Mouse (Mus musculus) Muller cell, postnatal 12 days (primary cell): ENCODE data around the gene Hoga1.
A peak's percentile ranks its signal among the peaks of the same experiment; 100 is the strongest.

Experiments used
- DNase-seq: peaks from one replicate; pipeline ENCODE4 v3.0.0-alpha.2; 2015; ENCODE audit errors: inconsistent ontology term

The Hoga1 gene

GRCm38 (mm10) chr19:42021681-42022541 is 23.5 kb upstream of the Hoga1 start:
- DNase-seq, result no peak

DNA sequence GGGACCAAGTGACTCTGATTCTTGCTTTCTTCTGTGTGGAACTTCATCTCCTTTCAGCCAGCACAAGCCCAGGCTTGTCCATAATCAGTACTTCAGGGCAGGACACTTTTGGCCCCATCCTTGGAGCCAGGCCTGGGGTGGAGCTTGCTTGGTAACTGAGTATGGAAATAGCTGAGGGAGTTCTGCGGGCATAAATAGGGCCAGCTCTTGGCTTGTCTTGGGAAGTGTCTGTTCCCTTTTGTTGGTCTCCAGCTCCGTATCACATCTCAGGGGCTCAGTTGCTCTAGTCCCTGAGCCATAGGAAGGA is 22.9 kb upstream of the Hoga1 start:
- peak; percentile 83 for DNase-seq

GRCm38 (mm10) chr19:42026158-42026557 is 19.3 kb upstream of the Hoga1 start:
- peak; percentile 70 for DNase-seq

DNA sequence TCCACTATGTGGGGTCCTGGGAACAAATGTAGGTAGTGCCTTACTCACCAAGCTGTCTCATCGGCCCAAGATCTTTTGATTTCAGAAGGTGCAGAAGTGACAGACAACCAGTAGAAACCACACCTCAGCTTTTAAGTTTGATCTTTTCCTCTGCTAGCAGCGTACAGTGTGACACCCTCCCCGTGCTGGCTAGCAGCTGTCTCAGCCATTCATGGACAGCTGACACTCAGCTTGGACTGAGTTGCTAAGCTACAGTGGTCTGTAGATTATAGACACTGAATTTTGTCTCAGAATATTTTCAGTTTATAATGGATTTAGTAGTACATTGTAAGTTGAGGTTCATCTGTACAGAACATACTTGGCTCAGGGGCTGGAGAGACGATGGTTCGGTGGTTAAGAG is 14.3 kb upstream of the Hoga1 start:
- DNase-seq, result no peak

DNA sequence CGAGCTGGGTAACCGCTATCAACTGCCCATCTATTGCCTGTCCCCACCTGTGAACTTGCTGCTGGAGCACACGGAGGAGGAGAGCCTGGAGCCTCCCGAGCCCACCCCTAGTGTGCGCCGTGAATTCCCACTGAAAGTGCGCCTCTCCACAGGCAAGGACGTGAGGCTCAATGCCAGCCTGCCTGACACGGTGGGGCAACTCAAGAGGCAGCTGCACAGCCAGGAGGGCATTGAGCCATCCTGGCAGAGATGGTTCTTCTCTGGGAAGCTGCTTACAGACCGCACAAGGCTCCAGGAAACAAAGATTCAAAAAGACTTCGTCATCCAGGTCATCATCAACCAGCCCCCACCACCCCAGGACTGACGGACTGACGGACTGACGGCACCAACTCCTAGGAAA is 11.8 kb upstream of the Hoga1 start:
- DNase-seq, result no peak

DNA sequence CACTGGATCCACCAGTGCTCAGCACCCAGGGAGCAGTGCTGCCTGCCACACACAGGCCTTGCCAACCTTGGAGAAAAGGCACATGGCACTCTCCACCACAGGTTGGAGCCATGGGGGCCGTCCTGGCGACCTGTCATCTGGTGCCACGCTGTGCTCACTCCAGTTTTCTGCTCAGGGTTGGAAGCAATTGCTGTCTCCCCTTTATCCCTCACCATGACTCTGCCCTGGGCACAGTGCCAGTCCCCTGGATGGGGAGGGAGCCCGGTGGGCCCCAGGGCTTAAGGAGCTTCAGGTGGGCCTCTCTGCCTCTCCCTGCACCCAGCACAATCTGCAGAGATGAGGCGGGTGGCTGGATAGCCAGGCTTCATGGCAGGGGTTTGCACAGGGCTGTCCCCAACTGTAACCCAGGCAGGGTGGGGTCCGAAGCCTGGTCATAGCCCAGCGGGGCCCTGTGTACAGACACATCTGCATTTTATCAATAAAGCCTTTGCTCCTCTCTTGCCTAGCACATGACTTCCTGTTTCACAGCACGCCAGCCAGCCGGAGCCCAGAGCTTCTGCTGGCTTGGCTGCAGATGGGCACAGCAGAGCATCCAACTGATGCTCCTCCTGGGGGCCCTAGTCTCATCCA is 11.1 kb upstream of the Hoga1 start:
- no peak for DNase-seq

GRCm38 (mm10) chr19:42034881-42035455 is 10.4 kb upstream of the Hoga1 start:
- no peak for DNase-seq

- peak; percentile 85 for DNase-seq
Observed at GRCm38 (mm10) chr19:42035456-42036248, 9.8 kb upstream of the Hoga1 start, which contains the start of gene Ankrd2. Gene Ankrd2, plus strand, starts transcription at chr19:42036000.

DNA sequence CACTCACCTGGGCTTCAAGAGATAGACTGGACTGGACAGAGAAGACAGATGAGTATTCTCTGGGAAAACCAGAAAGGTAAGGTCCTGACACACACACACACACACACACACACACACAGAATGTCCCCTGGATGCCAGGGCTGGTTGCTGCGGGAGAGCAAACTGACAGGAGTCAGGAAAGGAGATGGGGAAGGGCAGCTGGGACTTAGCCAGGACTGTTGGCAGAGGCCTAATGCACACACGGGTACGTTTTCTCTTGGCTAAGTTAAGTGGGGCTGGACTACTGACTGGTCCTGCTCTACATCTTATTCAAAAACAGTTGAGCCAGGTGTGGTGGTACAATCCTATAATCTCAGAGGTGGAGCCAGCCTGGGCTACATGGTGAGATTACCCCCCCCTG is 9.1 kb upstream of the Hoga1 start:
- no peak for DNase-seq

DNA sequence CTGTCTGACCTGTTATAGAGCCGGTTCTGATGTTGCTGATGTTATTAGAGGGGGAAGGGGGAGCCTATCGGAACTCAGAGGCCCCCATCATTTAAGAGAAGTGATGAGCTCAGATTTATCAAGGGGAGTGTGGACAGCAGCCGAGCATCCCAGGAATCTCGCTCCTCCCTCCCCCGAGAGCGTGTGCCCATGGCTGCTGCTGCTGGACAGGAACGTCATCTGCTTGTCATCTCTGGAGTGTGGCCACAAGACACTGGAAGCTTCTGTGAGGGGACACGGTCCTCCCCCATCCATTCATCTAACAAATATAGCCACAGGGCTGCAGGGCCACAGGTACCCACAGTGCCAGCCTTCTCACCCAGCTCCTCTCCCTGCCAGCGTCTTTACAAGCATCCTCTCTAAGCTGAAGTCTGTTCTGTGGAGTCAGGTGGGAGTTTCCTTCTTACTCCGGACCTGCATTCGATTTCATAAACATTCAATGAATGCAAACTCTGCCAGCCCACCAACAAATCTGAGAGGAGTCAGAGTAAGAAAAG is 8.2 kb upstream of the Hoga1 start:
- DNase-seq, result no peak

DNA sequence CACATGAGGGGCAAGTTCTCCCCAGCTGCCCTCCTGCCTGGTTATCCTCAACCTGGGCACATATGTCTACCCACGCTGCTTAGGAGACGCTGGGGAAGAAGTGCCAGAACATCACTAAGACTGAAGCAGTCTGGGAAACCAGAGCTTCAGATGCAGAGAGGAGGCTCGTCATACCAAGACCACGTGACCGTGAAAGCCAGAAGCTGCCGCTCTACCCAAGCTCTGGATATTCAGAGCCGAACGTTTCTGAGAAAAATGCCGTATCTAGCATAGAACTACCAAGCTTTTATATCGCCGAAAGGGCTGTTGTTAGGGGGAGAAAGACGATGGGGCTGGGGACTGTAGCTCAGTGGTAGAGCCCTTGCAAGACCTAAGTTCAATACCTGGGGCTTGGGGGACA is 7.1 kb upstream of the Hoga1 start:
- DNase-seq, result no peak

DNA sequence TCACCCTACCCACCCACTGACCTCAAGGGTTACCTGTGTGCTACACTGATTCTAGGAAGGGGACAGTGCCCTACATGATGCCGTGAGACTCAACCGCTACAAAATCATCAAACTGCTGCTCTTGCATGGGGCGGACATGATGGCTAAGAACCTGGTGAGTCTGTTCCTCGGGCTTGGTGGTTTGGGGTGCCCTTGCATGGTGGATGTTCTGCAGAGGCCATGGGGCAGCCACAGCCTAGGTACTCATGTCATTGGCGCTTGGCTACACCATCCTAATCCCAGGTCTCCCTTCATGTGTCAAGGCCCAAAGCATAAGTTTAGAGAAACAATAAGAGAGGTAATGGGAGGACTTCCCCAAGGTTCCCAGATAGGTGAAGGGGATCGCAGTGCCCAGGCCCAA is 1.4 kb upstream of the Hoga1 start:
- DNase-seq, result no peak

DNA sequence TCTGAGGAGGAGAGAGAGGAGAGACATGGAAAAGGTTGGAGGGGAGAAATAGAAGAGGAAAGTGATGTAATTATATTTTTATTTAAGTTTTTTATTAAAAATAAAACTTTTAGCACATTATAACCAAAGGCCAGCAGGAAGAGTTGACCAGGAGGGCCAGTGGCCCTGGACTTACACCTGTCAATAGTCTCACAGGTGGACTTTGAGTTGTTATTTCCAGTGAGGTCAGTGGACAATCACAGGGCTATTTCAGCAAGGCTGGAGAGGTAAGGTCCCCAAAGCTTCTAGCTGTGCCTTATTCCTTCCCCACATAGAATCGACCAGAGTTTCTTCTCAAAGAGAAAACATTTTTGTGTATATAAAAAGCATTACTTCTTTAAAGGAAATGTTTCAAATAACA is 4.8 kb downstream of the Hoga1 start:
- DNase-seq, result no peak

DNA sequence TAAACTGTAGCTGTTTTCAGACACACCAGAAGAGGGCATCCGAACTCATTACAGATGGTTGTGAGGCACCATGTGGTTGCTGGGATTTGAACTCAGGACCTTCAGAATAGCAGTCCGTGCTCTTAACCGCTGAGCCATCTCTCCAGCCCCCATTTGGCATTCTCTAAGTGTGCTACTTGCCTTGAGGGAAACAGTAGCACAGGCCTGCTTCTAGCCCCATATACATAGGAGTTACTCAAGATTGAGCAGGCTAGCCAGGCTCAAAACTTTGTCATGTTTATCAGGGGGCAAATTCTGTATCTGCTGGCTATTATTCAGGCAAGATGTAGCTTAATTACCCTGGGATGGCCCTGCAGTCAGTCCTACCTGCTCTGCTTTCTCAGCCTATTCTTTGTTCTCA is 5.9 kb downstream of the Hoga1 start:
- no peak for DNase-seq

DNA sequence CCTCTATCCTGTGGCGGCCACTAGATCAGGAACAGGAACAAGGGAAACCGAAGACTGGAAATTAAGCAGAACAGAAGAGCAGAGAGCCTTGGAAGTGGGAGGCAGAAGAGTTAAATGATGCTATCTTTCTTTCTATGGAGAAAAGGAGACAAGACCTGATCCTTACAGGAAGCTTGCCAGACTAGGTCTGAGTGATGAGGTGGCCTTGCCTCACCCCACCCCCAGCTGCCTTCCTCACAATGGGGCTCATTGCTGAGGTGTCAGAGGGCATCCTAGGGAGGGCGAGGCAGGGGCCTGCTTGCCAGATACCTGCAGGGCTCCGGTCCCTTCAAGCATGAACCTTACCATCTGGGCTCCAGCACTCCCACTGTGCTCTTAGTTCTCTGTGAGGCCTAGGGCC is 6.5 kb downstream of the Hoga1 start, which contains the start of gene 4933411K16Rik:
Gene 4933411K16Rik (plus strand): TSS at position 301 of the 400 bp plus-strand sequence.
- DNase-seq, result no peak

DNA sequence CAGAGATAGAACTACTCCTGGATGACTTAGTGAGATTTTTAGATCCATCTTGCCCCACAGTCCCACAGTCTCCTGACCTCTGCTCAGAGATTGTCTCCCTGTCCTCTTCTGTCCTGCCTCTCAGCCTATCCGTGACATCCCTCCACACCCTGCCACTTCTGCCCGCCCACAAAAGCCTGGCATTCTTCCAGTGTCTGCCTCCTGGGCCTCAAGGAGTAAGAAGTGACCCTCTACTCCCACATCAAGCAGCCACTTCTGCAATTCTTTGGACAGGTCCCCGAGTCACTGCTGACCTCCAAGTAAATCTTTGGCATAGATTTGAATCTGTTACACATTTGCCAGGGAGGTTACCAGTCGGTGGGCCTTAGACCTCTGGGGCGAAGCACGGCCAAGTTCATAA is 8.8 kb downstream of the Hoga1 start:
- no peak for DNase-seq

GRCm38 (mm10) chr19:42055881-42056280 is 10.5 kb downstream of the Hoga1 start:
- no peak for DNase-seq

- DNase-seq, result no peak
Observed at GRCm38 (mm10) chr19:42056719-42057409, 11.5 kb downstream of the Hoga1 start.

DNA sequence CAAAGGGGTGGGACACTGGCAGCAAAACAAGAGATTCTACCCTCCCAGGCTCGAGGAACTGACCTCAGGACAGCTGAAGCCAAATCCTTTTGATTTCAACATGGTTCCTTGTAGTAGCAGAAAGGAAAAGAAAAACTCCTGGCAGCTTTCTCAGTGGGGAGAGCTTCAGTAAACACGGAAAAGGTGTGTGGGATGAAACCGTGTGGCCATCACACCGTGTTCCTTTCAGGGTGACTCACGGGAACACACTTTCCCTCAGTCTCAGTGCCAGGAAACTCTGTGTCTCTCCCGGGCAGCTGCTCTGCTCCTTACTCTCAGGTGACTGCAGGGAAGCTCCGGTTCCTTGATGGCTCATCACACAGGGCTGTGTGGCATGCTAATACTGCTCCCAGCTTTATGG is 13.0 kb downstream of the Hoga1 start:
- DNase-seq, result no peak

DNA sequence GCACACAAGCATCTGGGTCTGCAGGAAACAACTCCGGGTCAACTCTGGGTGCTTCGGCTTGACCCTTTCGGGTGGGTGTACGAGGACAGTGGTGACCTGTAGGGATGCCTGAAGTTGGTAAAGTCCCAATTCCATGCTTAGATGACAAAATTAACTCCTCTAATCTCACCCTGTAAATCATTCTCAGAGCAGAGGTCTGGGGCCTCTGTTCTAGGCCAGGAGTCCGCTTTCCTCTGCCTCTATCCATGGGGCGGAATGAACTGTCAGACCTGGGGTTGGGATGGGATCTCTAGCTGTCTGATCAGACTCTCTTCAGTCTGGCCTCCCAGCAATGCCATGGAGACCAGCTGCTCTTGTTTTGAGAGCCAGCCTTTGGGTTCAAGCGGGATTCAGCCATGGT is 16.0 kb downstream of the Hoga1 start:
- DNase-seq, result no peak
